Mouse (Mus musculus) retina, adult 2 months (tissue): Measurements from ENCODE around the gene Stat6.
"Not testable (repeated sequence)": the region's sequence is repeated elsewhere in the genome, so short reads cannot be mapped to it uniquely, and the experiment has no call there.

Experiments
- DNase-seq: peaks from one replicate; pipeline ENCODE4 v3.0.0-alpha.2; 2012; ENCODE audit warnings: low read depth, low spot score

Stat6 gene

GRCm38 (mm10) chr10:127645791-127646190 lies 3.0 kb downstream of the Stat6 start:
- no peak for DNase-seq

- DNase-seq = no peak
Measured at GRCm38 (mm10) chr10:127652906-127653638, 10.3 kb downstream of the Stat6 start.

GRCm38 (mm10) chr10:127654970-127655579 lies 12.3 kb downstream of the Stat6 start:
- no peak for DNase-seq

DNA sequence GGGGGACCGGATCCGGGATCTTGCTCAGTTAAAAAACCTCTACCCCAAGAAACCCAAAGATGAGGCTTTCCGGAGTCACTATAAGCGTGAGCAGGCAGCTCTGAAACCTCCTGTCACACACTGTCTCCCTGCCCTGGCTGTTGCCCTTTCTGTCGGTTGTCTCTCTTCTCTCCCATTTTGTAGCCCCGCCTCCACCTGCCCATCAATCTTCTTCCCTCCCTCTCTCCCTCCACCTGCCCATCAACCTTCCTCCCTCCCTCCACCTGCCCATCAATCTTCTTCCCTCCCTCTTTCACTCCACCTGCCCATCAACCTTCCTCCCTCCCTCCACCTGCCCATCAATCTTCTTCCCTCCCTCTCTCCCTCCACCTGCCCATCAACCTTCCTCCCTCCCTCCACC lies 14.8 kb downstream of the Stat6 start:
- not testable (repeated sequence) for DNase-seq

GRCm38 (mm10) chr10:127658076-127658475 lies 15.3 kb downstream of the Stat6 start:
- no peak for DNase-seq

DNA sequence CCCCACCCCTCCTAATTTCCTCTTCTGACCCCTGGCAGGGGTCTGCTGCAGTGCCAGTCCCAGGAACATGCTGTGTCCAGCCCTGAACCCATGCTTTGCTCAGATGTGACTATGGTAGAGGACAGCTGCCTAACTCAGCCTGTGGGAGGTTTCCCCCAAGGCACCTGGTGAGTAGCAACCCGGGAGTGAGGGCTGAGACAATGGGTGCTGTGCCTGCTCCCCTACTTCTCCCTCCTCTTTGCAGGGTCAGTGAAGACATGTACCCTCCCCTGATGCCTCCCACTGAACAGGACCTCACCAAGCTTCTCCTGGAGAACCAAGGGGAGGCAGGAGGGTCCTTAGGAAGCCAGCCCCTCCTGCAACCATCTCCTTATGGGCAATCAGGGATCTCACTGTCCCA lies 16.8 kb downstream of the Stat6 start:
- no peak for DNase-seq

- DNase-seq = no peak
Measured at GRCm38 (mm10) chr10:127661291-127661914, 18.6 kb downstream of the Stat6 start.

DNA sequence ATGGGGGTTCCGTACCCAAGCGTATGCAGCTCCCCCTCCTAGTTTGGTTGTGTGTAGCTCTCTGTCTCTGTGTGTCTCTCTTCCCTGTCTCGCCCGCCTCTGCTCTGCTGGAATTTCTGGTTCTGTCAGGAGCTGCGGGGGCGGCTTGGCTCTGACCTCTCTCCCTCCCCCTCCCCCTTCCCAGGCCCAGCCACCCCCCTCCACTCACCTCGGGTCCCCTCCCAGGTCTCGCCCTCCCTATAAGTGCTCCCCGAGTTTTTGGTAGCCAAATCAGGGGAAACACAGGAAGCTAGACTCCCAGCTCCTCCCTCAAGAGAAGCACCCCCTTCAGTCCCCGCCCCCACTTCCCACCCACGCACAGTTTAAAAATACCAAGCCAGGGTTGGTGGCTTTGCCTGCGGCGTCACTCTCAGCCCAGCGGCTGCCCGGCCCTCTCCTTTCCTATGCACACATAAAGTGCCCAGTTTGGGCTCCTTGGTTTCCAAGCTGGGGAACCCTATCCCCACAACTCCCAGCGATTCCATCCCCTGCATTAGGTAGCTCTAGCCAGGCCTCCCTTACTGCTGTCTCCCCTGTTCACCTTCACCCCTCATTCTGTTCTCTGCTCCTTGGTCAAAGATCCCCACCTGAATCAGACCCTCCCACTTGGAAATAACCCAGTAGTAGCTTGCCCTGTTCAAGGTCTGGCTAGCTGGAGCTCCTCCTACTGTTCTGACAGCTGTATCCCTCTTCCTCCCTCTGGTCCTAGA lies 19.3 kb downstream of the Stat6 start:
- DNase-seq = no peak

DNA sequence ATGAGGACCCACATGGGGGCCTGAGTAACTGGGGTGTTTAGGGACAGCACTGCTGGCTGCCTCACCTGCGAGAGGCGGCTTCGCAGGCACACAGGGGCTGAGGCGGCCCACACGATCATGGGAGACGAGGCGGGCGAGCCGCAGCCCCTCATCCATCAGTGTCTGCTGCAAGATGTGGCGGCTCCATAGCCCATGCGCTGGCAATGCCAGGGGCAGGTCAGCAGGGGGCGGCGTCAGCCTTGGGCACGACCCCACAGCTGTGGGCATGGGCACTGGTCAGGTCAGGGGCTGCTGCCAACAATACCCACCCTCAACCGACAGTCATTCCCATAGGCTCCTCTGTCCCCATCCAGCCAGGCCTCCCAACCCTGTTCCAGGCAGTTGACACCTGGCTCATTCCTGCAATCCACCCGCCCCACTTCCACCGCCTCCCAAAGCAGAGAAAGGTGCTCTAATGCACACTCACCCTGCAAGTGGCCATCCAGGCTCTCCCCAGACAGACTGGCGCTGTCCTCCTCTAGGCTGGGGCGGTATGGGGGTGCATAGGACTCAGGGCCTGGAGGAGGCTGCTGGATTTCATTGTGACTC lies 20.0 kb downstream of the Stat6 start:
- no peak for DNase-seq

GRCm38 (mm10) chr10:127663590-127663989 lies 20.8 kb downstream of the Stat6 start:
- no peak for DNase-seq

GRCm38 (mm10) chr10:127664166-127664565 lies 21.4 kb downstream of the Stat6 start:
- no peak for DNase-seq

- DNase-seq = no peak
Measured at GRCm38 (mm10) chr10:127664891-127665290, 22.1 kb downstream of the Stat6 start.

- DNase-seq = no peak
Measured at GRCm38 (mm10) chr10:127665366-127666181, 22.8 kb downstream of the Stat6 start.

- no peak for DNase-seq
Measured at GRCm38 (mm10) chr10:127666501-127667268, 23.9 kb downstream of the Stat6 start, which contains the start of gene Nemp1. TSS of gene Nemp1 (plus strand) at chr10:127666901.

DNA sequence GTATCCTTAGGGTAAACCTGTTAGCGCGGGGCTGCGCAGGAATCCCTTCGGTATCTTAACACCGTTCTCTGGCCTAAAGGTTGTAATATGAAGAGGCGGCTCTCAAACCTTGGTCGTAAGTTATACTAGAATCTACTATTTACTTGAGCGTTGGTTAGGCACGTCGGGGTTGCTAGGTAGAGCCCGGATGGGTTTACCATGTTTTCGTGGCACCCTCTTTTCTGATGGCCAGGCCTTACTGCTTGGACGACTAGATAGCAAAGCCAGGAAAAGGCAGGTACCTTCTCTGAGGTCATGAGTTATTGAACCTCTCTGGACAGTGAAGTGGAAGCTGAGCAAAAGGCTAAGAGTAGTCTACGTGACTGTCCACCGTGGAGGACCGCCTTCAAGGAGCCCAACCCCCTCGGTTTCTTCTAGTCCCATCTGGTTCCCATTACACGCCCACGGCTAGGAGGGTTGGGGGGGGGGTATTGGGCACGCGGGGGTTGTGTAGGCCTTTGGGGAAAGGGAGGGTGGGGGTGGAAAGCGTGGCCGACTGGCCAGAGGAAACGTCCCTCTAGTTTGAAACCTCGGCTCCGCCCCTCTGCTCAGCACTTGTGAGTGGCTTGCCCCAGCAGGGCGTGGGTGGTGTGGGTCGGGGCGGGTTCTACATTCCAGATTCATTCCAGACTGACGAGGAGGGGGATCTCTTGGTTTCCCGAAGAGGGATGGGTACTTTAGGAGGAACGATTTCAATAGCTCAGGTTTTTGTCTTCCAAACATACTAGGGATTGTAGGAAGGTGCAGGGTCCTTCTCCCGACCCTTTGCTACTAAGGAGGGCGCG lies 24.7 kb downstream of the Stat6 start:
- no peak for DNase-seq

DNA sequence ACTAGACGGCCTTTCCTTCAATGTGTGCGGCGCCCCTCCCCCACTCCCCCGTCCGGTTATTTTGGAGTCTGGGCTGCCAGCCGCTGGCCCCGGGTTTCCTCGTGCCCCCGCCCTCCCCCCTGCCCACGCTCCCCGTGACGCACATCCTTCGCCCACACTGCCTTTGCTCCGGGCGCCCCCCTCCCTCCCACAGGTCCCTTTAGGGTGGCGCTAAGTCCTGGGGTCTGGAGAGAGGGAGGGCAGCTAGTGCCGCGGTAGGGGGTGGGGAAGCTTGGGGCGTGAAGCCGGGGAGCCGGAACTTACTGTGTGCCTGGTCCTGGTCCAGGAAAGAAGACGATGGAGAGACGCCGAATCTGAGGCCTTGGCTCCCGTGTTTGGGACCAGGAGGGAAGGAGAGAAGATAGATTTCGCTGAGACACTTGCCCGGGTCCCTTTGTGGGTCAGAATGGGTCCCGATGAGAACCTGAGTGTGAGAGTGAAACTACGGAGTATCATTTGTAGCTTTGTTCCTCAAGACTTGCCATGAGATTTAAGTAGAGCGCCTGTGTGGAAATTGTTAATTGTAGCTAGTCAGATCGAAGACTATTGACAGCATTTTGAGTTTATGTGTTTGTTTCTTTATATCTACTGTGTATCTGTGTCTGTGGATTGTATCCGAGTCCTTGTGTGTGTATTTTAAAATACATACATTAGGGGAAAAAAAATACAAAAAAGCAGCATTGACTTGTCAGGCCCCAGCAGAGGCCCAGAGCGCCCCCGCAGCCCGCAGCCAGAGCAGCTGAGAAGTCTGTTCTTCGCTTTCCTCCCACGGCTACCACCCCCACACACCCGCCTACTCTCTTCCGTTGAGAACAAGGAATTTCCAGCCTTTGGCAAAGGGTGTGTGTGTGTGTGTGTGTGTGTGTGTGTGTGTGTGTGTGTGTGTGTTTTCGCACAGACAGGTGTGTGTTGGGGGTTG lies 25.6 kb downstream of the Stat6 start, which contains the start of gene Nab2:
Gene Nab2, minus strand, starts transcription at position 476 of the 958 bp plus-strand sequence.
- DNase-seq = no peak

DNA sequence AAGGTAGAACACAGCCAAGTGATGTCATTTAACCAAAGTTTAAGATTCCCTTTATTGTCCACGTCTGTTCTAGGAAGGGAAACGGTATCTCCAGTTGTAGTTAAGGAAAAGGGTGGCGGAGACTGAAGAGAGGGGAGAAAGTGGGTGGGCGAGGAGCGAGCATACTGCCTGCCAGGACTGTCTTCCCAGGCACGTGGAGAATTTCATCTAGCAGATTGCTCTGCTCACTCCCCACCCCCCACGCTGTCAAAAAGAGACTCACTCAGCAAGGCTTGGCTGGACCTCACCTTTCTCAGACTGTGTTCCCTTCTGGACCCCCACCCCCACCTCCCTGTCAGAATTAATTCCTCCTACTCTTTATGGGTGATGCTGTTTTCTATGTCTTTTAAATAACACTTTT lies 26.4 kb downstream of the Stat6 start:
- no peak for DNase-seq

- no peak for DNase-seq
Measured at GRCm38 (mm10) chr10:127670185-127670584, 27.4 kb downstream of the Stat6 start.
